Mouse (Mus musculus) stomach, embryonic 14.5 days (tissue): ENCODE measurements at regions not wholly inside any gene's neighbourhood (a gene's known extent, or its start where the extent isn't known, plus 50 kb on each side); places are given as distances from the start of the nearest gene placed in this dataset.

Experiments
- ATAC-seq: fragments of 200-750 bp; cut with Nextera tagmentation; 2 replicates; pipeline ENCODE4 v1.8.0; 2017; ENCODE audit warnings: low read depth, moderate TSS enrichment; ENCODE audit not compliant: insufficient number of reproducible peaks, insufficient read depth, low FRiP score
- H3K27ac ChIP-seq: fragments of 300-500 bp; sonication (generic); 2 replicates; pipeline ENCODE4 v1.5.1; 2014; ENCODE audit warnings: mild to moderate bottlenecking, low read length, moderate library complexity, mixed read lengths
- H3K27me3 ChIP-seq: fragments of 300-500 bp; sonication (generic); 2 replicates; pipeline ENCODE4 v1.6.1; 2014; ENCODE audit warnings: low read length, control low read depth, mixed read lengths; ENCODE audit not compliant: control insufficient read depth, insufficient read depth
- H3K36me3 ChIP-seq: fragments of 300-500 bp; sonication (generic); 2 replicates; pipeline ENCODE4 v1.6.1; 2014; ENCODE audit warnings: mild to moderate bottlenecking, control low read depth, low read length, moderate library complexity, mixed read lengths; ENCODE audit not compliant: control insufficient read depth, insufficient read depth
- H3K4me1 ChIP-seq: fragments of 300-500 bp; sonication (generic); 2 replicates; pipeline ENCODE4 v1.6.1; 2014; ENCODE audit warnings: low read length, control low read depth, mixed read lengths; ENCODE audit not compliant: control insufficient read depth, insufficient read depth
- H3K4me2 ChIP-seq: fragments of 300-500 bp; sonication (generic); replicated peaks from 2 replicates; pipeline ENCODE4 v1.6.1; 2014; ENCODE audit warnings: low read depth, low read length, control low read depth
- H3K4me3 ChIP-seq: fragments of 300-500 bp; sonication (generic); 2 replicates; pipeline ENCODE4 v1.5.1; 2014; ENCODE audit warnings: low read depth, low read length, control low read depth
- H3K9ac ChIP-seq: fragments of 300-500 bp; sonication (generic); replicated peaks from 2 replicates; pipeline ENCODE4 v1.6.1; 2014; ENCODE audit warnings: low read depth, mild to moderate bottlenecking, control low read depth, low read length, moderate library complexity, mixed read lengths
- H3K9me3 ChIP-seq: fragments of 300-500 bp; sonication (generic); 2 replicates; pipeline ENCODE4 v1.6.1; 2016; ENCODE audit warnings: low read depth, low read length, control low read depth; ENCODE audit not compliant: control insufficient read depth
- WGBS: fragments of 180-500 bp; shearing (Covaris S2); extraction: QIAGEN DNeasy Blood & Tissue Kit; methylation state at CpG from one replicate; pipeline ENCODE4 v1.1.7; 2014; 5-methylcytosine and 5-hydroxymethylcytosine counted together

DNA sequence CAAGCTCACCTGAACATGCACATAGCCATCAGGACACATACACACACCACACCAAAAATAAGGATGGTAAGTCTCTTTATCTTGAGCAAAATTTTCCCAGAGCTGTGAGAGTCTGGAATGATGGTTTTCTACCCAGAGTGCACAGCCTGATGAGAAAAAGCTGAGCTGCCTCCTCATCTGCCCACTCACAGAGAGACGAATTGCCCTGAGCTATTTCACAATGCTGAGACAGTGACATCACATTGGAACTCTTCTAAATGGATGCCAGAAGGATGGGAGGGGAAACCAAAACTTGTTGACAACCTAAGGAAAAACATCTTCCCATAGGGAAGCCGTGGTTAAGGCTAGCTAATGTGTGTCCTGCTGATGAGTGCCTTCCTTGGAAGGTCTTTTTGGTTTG is 84.8 kb downstream of the Insig2 start:
- Histone ChIP-seq H3K4me3 (no peak overlapping the region), H3K27ac (no peak overlapping the region), H3K27me3 (no peaks in the 10 kb centered on the region), H3K36me3 (no peaks in the 10 kb centered on the region), H3K9me3 (no peaks in the 10 kb centered on the region), H3K4me2 (no peak overlapping the region), H3K4me1 (no peaks in the 10 kb centered on the region), H3K9ac (no peak overlapping the region)
- no peak for ATAC-seq
- 72% methylated on average over 2 of the region's 2 CpGs for WGBS

DNA sequence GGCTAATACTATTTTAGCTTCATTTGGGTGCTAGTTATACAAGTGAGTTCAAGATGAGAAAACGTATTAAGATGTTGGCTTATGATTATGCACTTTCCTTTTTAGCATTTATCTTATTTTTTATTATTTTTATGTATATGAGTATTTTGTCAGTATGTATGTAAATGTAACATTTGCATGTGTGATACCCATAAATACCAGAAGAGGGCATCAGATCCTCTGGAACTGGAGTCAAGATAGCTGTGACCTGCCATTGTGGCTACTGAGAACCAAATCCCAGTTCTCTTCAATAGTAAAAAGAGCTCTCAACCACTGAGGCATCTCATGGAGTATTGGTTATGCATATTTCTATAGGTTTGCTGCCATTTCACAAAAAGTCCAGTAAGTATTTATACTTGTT is 83.3 kb downstream of the Insig2 start:
- H3K27ac ChIP-seq = no peak overlapping the region
- ATAC-seq = no peak
- no peak overlapping the region for H3K4me3 ChIP-seq
- WGBS = 61% methylated on average over 1 of the region's 1 CpGs
- no peaks in the 10 kb centered on the region for H3K27me3 ChIP-seq
- H3K9me3 ChIP-seq = no peaks in the 10 kb centered on the region
- H3K9ac ChIP-seq = no peak overlapping the region
- H3K4me1 ChIP-seq = no peaks in the 10 kb centered on the region
- H3K4me2 ChIP-seq = no peak overlapping the region
- no peaks in the 10 kb centered on the region for H3K36me3 ChIP-seq

GRCm38 (mm10) chr1:121250686-121251085 is 81.7 kb downstream of the Insig2 start:
- 89% methylated on average over 4 of the region's 4 CpGs for WGBS
- no peak for ATAC-seq

GRCm38 (mm10) chr1:121252056-121252455 is 80.3 kb downstream of the Insig2 start:
- no peaks in the 10 kb centered on the region for H3K4me1 ChIP-seq
- WGBS = 77% methylated on average over 7 of the region's 7 CpGs

More at GRCm38 (mm10) chr1:121250686-121251085, 81.7 kb downstream of the Insig2 start:
- no peaks in the 10 kb centered on the region for H3K9me3 ChIP-seq
- H3K27ac ChIP-seq = no peak overlapping the region
- H3K36me3 ChIP-seq = no peaks in the 10 kb centered on the region
- no peaks in the 10 kb centered on the region for H3K4me1 ChIP-seq
- no peak overlapping the region for H3K4me2 ChIP-seq
- no peaks in the 10 kb centered on the region for H3K27me3 ChIP-seq
- no peak overlapping the region for H3K9ac ChIP-seq
- no peak overlapping the region for H3K4me3 ChIP-seq

DNA sequence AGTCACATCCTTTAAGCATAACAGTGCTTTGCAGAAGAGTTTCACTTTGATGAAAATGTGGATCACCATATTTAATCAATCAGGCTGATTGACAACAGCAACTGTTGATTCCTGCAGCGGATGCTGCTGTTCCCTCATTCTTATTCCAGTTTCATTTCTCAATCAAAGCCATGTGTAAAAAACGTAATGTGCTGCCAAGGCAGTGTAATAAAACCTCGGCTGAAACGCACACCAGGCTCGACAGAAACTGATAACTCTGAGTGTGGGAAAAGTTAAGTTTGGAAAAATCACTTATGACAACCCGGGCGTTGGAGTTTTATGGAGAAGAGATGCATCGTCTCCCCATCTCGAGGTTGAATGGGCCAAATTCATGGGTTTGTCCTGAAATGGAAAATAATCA is 78.2 kb downstream of the Insig2 start:
- no peaks in the 10 kb centered on the region for H3K36me3 ChIP-seq
- H3K4me3 ChIP-seq = no peak overlapping the region
- WGBS = 78% methylated on average over 9 of the region's 9 CpGs
- ATAC-seq = no peak
- no peak overlapping the region for H3K27ac ChIP-seq
- no peak overlapping the region for H3K9ac ChIP-seq
- H3K4me1 ChIP-seq = no peaks in the 10 kb centered on the region
- no peak overlapping the region for H3K4me2 ChIP-seq
- no peaks in the 10 kb centered on the region for H3K27me3 ChIP-seq
- no peaks in the 10 kb centered on the region for H3K9me3 ChIP-seq

More at GRCm38 (mm10) chr1:121252056-121252455, 80.3 kb downstream of the Insig2 start:
- H3K9ac ChIP-seq = no peak overlapping the region
- no peak overlapping the region for H3K4me3 ChIP-seq
- no peaks in the 10 kb centered on the region for H3K9me3 ChIP-seq
- no peaks in the 10 kb centered on the region for H3K27me3 ChIP-seq
- H3K36me3 ChIP-seq = no peaks in the 10 kb centered on the region
- H3K4me2 ChIP-seq = no peak overlapping the region
- H3K27ac ChIP-seq = no peak overlapping the region
- no peak for ATAC-seq
